Mouse (Mus musculus) cerebellum, adult 2 months (tissue): Measurements from ENCODE around the gene Nek9. TPM values are rescaled to one million over a fixed set of nuclear protein-coding genes. Genes with fewer than 3 reads are reported as not detected.
A peak's percentile ranks its signal among the peaks of the same experiment; 100 is the strongest.

Source experiments
- DNase-seq, 2 experiments: peaks; one replicate each; pipeline ENCODE4 v3.0.0; 2021
- H3K27ac ChIP-seq: fragments of 200-500 bp; 2 replicates; pipeline ENCODE4 v1.5.1; 2012; ENCODE audit warnings: low read length, control low read depth, inconsistent platforms; ENCODE audit not compliant: insufficient read depth
- H3K27me3 ChIP-seq: fragments of 200-500 bp; 2 replicates; pipeline ENCODE4 v1.6.1; 2012; ENCODE audit warnings: inconsistent platforms, mild to moderate bottlenecking, low read length, moderate library complexity; ENCODE audit not compliant: control insufficient read depth, insufficient read depth
- H3K4me1 ChIP-seq: fragments of 200-500 bp; 2 replicates; pipeline ENCODE4 v1.6.1; 2011; ENCODE audit warnings: low read length; ENCODE audit not compliant: control insufficient read depth, insufficient read depth
- H3K4me3 ChIP-seq: fragments of 200-500 bp; replicated peaks from 2 replicates; pipeline ENCODE3; 2011; ENCODE audit warnings: mild to moderate bottlenecking, low read depth, low read length, control low read depth; ENCODE audit not compliant: insufficient read depth
- CTCF ChIP-seq: fragments of 200-500 bp; IDR thresholded peaks from 2 replicates; pipeline ENCODE4 v1.5.1; 2011; ENCODE audit warnings: low read depth, mild to moderate bottlenecking, control low read depth, low read length, moderate library complexity, borderline replicate concordance; ENCODE audit not compliant: insufficient read depth
- POLR2A ChIP-seq: fragments of 200-500 bp; IDR thresholded peaks from 2 replicates; pipeline ENCODE4 v1.6.1; 2011; ENCODE audit warnings: low read length, control low read depth, borderline replicate concordance; ENCODE audit not compliant: insufficient read depth
- WGBS: fragments of 180-500 bp; shearing (Covaris S2); methylation state at CpG from one replicate; pipeline ENCODE4 v1.1.7; 2018; 5-methylcytosine and 5-hydroxymethylcytosine counted together
- polyA plus RNA-seq: library from polyadenylated mRNA; depleted of rRNA; stranded (reverse); fragments of >200 nt; gene quantifications from 2 replicates; pipeline ENCODE4 v1.2.3, GENCODE M21; 2012

The Nek9 gene
- polyA plus RNA-seq, 1 experiment, result 38.6 TPM

DNA sequence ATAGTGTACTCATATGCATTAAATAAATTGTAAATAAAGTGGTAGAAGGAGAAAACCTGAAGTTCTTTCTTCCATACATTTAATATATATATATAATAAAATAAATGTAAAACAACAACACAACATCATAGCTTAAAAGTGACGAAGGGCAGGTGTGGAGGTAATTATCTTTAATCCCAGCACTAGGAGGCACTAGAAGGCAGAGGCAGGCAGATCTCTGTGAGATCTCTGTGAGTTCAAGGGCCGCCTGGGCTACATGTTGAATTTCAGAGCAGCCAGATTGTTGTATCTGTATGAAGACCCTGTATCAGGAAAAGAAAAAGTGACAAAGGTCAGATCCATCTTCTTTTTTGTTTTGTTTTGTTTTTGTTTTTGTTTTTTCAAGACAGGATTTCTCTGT, 39.1 kb upstream of the Nek9 start:
- WGBS, result 86% methylated on average over 2 of the region's 2 CpGs
- TF ChIP-seq CTCF, result no peak
- no peak for TF ChIP-seq POLR2A
- no peaks in the 10 kb centered on the region for H3K27me3 ChIP-seq
- no peak overlapping the region for H3K4me3 ChIP-seq
- no peaks in the 10 kb centered on the region for H3K4me1 ChIP-seq
- no peak overlapping the region for H3K27ac ChIP-seq
- no peak for DNase-seq

DNA sequence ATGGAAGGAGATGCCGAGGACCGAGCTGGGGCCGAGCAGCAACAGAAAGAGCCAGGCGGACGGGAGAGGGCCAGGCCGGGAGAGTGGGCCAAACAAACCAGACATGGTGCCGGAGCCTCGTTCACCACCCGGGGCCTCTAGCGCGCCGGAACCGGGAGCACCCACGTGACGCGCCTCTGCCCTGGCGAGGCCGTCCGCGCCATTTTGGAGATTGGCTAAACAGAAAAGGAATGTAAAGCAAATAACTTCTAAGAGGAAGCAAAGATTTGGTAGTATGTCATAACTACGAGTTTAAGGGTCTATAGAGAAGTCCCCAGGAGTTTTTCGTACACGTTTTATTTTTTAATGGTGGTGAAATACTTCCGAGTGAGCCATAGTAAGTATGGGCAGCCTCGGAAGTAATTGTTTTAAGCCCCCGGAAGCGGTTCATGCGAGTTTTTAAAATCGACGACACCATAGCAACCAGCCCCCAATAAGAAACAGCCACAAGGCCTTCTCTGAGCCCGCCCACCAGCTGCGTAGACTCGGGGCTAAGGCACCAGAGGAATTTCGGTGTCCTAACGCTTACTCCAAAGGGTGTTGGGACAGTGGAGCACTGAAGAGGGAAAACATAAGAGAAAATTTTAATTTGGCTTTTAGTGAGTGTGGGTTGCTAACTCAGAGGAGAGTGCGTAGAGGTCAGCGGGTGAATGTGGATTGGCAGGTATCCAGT, 35.6 kb upstream of the Nek9 start, which contains the start of gene Tmed10:
TSS of gene Tmed10 (minus strand) at position 287 of the 712 bp plus-strand sequence.
- DNase-seq, result peak; percentile 88 to 91
- peak; percentile 62; the same call in 1 of the 2 replicates for TF ChIP-seq POLR2A
- TF ChIP-seq CTCF, result no peak
- H3K4me3 ChIP-seq, result peak within 1 kb of the TSS; percentile 69
- no peaks in the 10 kb centered on the region for H3K27me3 ChIP-seq
- 0 out of 2 replicates have a peak, but pooled peaks cover 2% of the 10 kb centered on the region for H3K4me1 ChIP-seq
- WGBS, result under 1% methylated on average over 37 of the region's 37 CpGs
- peak within 1 kb of the TSS; percentile 34; the same call in 1 of the 2 replicates for H3K27ac ChIP-seq

DNA sequence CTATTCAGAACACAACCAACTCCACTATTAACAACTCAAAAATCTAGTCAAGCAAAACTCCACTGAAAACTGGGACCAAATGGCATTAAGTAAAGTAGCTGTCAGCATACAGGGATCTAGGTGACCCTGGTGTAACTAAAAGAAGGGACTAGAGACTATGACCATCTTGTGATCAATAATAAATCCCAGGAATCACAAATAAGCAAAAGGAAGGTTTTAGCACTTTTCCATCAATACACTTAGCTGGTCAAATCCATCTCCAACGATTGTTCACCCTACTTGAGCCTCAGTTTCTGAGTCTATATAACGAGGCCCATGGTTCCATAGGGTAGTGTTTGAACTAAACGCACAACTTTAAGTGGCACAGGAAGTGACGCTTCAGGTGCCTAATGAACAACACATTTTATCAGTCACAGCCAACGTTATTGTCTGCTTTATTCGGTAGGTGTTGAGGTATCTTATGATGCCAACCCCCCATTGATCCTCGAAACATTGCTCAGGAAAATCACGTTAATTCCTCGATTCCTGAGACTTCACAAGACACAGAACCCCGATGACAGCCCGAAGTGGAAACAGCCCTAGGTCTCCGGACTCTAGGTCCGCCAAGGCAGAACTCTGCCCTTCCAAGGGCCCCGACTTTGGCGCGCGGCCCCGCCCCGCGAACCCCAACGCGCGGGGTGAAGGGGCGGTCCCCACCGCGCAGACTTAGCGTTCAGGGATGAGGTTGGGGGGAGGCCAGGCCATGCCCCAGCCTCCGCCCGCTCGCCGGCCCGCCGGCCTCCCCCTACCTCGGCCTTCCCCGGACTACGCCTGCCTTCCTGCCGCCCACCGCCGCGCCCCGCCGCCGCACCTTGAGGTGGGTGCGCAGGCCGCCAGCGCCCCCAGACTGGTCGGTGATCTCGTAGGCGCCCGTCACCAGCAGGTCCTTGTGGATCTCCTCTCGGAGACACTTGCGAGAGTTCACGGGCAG, 34.7 kb upstream of the Nek9 start:
- no peak for TF ChIP-seq CTCF
- TF ChIP-seq POLR2A, result 0 out of 2 replicates have a peak, but pooled peaks have one; percentile 23
- WGBS, result 1% methylated on average over 52 of the region's 53 CpGs
- H3K4me3 ChIP-seq, result peak overlapping the region; percentile 69

DNA sequence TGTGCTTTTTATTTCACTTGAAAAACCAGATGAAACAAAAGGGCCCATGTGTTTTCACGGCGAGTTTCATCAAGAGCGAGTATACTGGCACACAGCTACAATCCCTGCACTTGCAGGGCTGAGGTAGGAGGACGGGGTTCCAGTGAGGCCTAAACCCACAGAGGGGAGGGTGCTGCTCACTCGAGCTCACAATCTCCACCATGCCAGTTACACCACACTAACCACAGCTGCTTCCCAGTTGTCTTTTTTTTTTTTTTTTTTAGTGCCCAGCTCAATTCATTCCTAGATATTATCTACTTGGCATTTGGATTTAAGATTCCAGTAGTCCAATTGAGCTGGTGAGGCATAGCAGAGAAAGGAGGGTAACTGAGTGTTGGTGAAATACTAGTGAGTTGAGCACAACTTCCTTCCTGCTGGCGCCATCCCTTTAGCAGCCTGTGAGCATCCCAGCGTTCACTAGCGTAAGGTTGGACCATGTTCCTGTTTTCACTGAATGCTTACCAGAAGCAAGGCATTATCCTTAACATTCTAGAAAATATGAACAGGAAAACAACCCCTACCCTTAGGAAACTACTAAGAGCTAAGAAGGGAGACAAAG, 33.0 kb upstream of the Nek9 start:
- 44% methylated on average over 8 of the region's 8 CpGs for WGBS
- Histone ChIP-seq H3K27me3 (no peaks in the 10 kb centered on the region), H3K4me3 (no peak overlapping the region), H3K27ac (no peak overlapping the region), H3K4me1 (peaks cover 3% of the 10 kb centered on the region)
- DNase-seq, result no peak
- no peak for TF ChIP-seq POLR2A
- TF ChIP-seq CTCF, result no peak

More for the DNA sequence above, 34.7 kb upstream of the Nek9 start:
- H3K27me3 ChIP-seq, result no peaks in the 10 kb centered on the region
- DNase-seq, result peak in 1 of 2 experiments; percentile 65
- 0 out of 2 replicates have a peak, but pooled peaks cover 2% of the 10 kb centered on the region for H3K4me1 ChIP-seq
- peak overlapping the region; percentile 34; the same call in 1 of the 2 replicates for H3K27ac ChIP-seq

DNA sequence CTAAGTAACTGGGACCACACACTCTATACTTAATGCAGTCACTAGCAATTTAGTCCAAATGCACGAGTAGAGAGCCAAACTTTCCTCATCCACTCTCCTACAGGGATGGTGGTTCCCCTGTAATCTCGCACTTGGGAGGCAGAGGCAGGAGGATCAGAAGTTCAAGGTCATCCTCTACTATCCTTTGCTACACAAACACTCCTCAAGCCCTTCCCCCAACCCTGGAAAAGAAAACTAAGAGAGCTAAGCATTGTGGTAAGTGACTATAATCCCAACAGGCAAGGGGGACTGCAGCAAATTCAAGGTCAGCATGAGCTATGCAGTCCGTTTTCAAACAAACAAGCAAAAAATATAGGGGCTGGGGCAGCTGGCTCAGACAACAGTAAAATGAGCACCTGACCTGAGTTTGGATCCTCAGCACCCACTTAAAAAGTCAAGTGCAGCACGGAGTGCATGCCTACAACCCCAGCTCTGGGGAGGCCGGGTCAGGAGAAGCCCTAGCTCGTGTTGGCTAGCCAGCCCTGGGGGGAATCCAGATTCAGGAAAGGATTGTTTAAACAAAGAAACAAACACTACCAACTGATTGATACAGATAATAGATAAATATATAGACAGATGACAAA, 29.4 kb upstream of the Nek9 start:
- TF ChIP-seq POLR2A (no peak), CTCF (no peak)
- no peak for DNase-seq
- 74% methylated on average over 6 of the region's 6 CpGs for WGBS
- Histone ChIP-seq H3K27ac (no peak overlapping the region), H3K4me3 (no peak overlapping the region), H3K27me3 (no peaks in the 10 kb centered on the region), H3K4me1 (peaks cover 6% of the 10 kb centered on the region)

DNA sequence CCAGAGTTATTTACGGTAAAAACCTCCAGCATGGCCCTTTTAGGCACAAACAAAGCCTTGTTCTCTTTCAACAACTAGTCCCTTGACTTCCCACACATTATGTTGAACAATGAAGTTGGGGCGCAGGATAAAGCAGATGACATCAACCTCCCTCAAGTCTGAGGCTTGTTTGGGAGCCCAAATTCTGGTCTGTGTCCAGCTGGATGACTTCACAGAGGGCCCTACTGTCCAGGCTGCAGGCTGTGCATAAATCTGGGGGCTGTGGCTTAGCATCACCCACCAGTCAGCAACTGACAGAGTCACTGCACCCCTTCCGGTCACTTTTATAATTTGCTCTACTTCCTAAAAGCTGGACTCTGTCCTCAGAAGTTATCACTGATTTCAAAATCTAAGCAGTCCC, 27.1 kb upstream of the Nek9 start:
- Histone ChIP-seq H3K27me3 (no peaks in the 10 kb centered on the region), H3K4me1 (peaks cover 6% of the 10 kb centered on the region), H3K27ac (no peak overlapping the region), H3K4me3 (no peak overlapping the region)
- peak; percentile 22 to 46 for DNase-seq
- WGBS, result 64% methylated on average over 3 of the region's 3 CpGs
- TF ChIP-seq POLR2A, result no peak
- no peak for TF ChIP-seq CTCF

DNA sequence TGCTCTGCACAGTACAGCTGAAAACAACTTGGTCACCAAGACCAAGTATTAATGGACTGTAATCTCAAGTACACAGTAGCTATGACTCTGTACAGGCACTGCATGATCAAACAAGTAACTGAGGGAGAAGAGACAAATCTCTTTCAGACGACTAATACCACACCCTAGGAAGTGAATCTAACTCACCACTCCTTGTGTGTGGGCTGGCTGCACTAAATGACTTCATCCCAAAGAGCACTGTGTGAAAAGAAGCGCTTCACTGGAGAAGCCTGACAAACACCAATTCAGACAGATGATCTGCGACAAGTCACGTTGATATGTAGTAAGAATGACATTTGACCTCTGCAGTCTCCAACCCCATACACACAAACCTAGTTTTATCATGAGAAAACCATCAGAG, 23.3 kb upstream of the Nek9 start:
- TF ChIP-seq POLR2A (no peak), CTCF (no peak)
- Histone ChIP-seq H3K4me3 (no peak overlapping the region), H3K4me1 (peaks cover 4% of the 10 kb centered on the region), H3K27me3 (no peaks in the 10 kb centered on the region), H3K27ac (no peak overlapping the region)
- DNase-seq, result no peak
- WGBS, result 66% methylated on average over 4 of the region's 4 CpGs
